In the genomic region with DNA sequence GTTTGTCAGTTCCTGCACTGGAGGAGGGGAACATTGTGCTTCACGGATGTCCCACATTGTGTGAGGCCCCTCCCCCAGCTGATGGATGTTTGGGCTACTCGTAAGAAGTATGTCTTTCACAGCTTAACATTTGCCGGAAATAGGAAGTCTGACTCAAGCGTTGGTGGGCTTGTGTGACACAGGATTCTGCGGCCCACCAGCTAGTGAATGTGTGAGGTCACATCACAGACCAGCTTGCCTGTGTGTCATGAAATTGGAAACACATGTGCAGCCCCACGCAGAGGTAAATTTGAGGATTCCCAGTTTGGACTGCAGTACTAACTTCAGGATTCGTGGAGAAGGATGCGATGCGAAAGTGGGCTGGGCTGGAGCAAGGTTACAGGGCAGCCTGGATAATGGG, we compare ENCODE assay signal across 12 mouse cellular contexts.
DNase-seq lines count a peak whose midpoint lies in the region; ATAC-seq lines count a peak whose summit lies in the region.
"Had no signal": no experiment of that assay in that cellular context is flagged by ENCODE, and none has a peak within 500 bp of the region (broad histone marks: within the 10 kb centered on the region; RNA-seq: fewer than 3 reads in every experiment).

No protein-coding gene starts in this region.

- peaks cover 13% of the 10 kb centered on the region for H3K4me1 ChIP-seq in lung, embryonic 16.5 days (replicated peaks; ENCODE audit: control insufficient read depth, insufficient read depth, low read length)
- H3K4me1 ChIP-seq in embryonic facial prominence, embryonic 10.5 days = peaks cover 24% of the 10 kb centered on the region
- H3K4me1 ChIP-seq in limb, embryonic 13.5 days = peaks cover 17% of the 10 kb centered on the region
- H3K4me1 ChIP-seq: forebrain, embryonic 13.5 days had no signal

- H3K9me3 ChIP-seq in lung, embryonic 16.5 days (ENCODE audit: control insufficient read depth, low read length) = peaks cover 4% of the 10 kb centered on the region
- H3K9me3 ChIP-seq in embryonic facial prominence, embryonic 10.5 days = peaks cover 4% of the 10 kb centered on the region; the same call in 1 of the 2 replicates
- no peaks in the 10 kb centered on the region for H3K9me3 ChIP-seq in limb, embryonic 13.5 days

- no peaks in the 10 kb centered on the region for H3K27me3 ChIP-seq in lung, embryonic 16.5 days (ENCODE audit: control insufficient read depth, insufficient read depth, low read depth, low read length)
- H3K27me3 ChIP-seq in embryonic facial prominence, embryonic 10.5 days (replicated peaks; ENCODE audit: low read depth, poor library complexity, severe bottlenecking) = no peaks in the 10 kb centered on the region
- no peaks in the 10 kb centered on the region for H3K27me3 ChIP-seq in limb, embryonic 13.5 days
- H3K27me3 ChIP-seq: forebrain, embryonic 13.5 days had no signal

- no peak for DNase-seq in lung, postnatal 25 days (ENCODE audit: low spot score)
- DNase-seq in ZHBTc4 (ENCODE audit: low read depth, low spot score) = peak; percentile 47
- DNase-seq in embryonic facial prominence, embryonic 10.5 days (ENCODE audit: low spot score) = peak; percentile 74
- DNase-seq in adrenal gland, adult 18-20 months (ENCODE audit: low spot score in 2 of 2) = no peak
- no peak for DNase-seq in c-Kit-positive CD71-positive TER-119-positive erythroid progenitor cells, embryonic 14.5 days (ENCODE audit: low spot score)
- DNase-seq: cerebellum, postnatal 25 days; gastrocnemius, postnatal 25 days; kidney, postnatal 4 days had no signal

- peak overlapping the region; percentile 44 for H3K4me2 ChIP-seq in lung, embryonic 16.5 days (ENCODE audit: low read depth, low read length)
- peak overlapping the region; percentile 9; the same call in 1 of the 2 replicates for H3K4me2 ChIP-seq in limb, embryonic 13.5 days (replicated peaks)
- H3K4me2 ChIP-seq: forebrain, embryonic 13.5 days had no signal

- no peaks in the 10 kb centered on the region for H3K36me3 ChIP-seq in lung, embryonic 16.5 days (ENCODE audit: control insufficient read depth, insufficient read depth, low read length)
- H3K36me3 ChIP-seq in embryonic facial prominence, embryonic 10.5 days (replicated peaks) = no peaks in the 10 kb centered on the region
- no peaks in the 10 kb centered on the region for H3K36me3 ChIP-seq in limb, embryonic 13.5 days

- ATAC-seq in lung, embryonic 16.5 days (ENCODE audit: low read depth) = peak; percentile 81
- peak; percentile 64 for ATAC-seq in limb, embryonic 13.5 days (ENCODE audit: low FRiP score, low read depth)
- ATAC-seq: forebrain, embryonic 13.5 days; inflammation-experienced regulatory T-cells, adult 6 months had no signal

- WGBS in lung, embryonic 16.5 days = 48% methylated on average over 9 of the region's 9 CpGs
- 35% methylated on average over 9 of the region's 9 CpGs for WGBS in embryonic facial prominence, embryonic 10.5 days
- 21% methylated on average over 9 of the region's 9 CpGs for WGBS in limb, embryonic 13.5 days

- H3K27ac ChIP-seq in lung, embryonic 16.5 days (ENCODE audit: low read length) = peak overlapping the region; percentile 70
- H3K27ac ChIP-seq in embryonic facial prominence, embryonic 10.5 days (replicated peaks) = peak overlapping the region; percentile 65
- H3K27ac ChIP-seq in limb, embryonic 13.5 days = no peak overlapping the region
- H3K27ac ChIP-seq: forebrain, embryonic 13.5 days had no signal

- H3K9ac ChIP-seq in lung, embryonic 16.5 days (ENCODE audit: low read length) = no peak overlapping the region
- H3K9ac ChIP-seq in limb, embryonic 13.5 days = no peak overlapping the region
- H3K9ac ChIP-seq: forebrain, embryonic 13.5 days had no signal

- H3K4me3 ChIP-seq in lung, embryonic 16.5 days (ENCODE audit: low read length) = peak overlapping the region; percentile 15; the same call in 1 of the 2 replicates
- H3K4me3 ChIP-seq in embryonic facial prominence, embryonic 10.5 days = no peak overlapping the region
- no peak overlapping the region for H3K4me3 ChIP-seq in limb, embryonic 13.5 days
- H3K4me3 ChIP-seq: forebrain, embryonic 13.5 days had no signal

Comparison
In these comparisons a context has a peak if more than half of its experiments do, and no peak if none do; other contexts are left out.
1. DNase-seq: peak in ZHBTc4 (single experiment) and embryonic facial prominence, embryonic 10.5 days (single experiment); none in lung, postnatal 25 days (single experiment), adrenal gland, adult 18-20 months (0 of 2) and c-Kit-positive CD71-positive TER-119-positive erythroid progenitor cells, embryonic 14.5 days (single experiment).